Mouse (Mus musculus): ENCODE results near the gene Pygm. TPM values are rescaled to one million over a fixed set of nuclear protein-coding genes. Genes with fewer than 3 reads are reported as not detected.
A peak's percentile ranks its signal among the peaks of the same experiment; 100 is the strongest.

Pygm gene
- polyA plus RNA-seq, 1 experiment from 2014 or later = 2.5 TPM

DNA sequence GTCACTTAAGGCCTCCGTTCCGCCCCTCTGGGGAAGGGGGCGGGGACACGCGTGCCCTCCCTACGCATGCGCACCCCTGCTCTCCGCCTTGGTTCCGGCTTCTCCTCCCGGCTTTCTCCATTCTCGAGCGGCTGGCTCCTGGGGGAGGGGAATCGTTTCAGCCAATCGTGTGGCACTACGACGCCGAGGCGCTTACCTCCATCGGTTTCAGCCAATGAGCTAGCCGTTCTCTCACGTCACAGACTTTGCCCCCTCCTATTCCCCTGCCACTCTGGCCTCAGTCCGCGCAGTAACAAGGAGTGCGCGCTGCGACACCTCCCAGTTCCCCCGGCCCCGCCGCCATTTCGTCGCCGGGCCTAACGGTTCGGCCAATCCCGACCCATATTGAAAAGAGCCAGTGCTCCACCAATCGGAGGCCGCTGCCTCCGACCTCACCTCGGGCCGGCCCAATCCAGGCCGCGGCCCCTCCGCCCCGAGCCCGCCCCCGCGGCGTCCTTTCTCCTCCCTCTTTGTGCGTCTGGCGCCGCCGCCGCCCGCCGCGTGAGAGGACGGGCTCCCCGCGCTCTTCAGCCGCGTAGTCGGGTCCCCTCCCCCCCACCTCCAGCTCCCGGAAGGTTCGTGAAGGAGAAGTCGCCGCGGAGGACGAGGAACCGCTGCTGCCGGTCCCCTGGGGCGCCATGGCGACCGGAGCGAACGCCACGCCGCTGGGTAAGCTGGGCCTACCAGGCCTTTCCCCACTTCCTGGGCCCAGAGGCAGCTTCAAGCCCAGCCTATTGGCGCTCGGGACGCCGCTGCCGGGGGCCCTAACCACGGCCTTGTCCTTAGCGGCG is 20.6 kb upstream of the Pygm start, which contains the start of gene Sf1:
Sf1 (plus strand) TSS at position 280 of the 830 bp plus-strand sequence.
- Histone ChIP-seq H3K4me2 (ENCODE audit: low read depth, low read length) (peak within 1 kb of the TSS; percentile 88), H3K4me3 (ENCODE audit: low read depth, low read length) (peak within 1 kb of the TSS; percentile 85), H3K4me1 (ENCODE audit: insufficient read depth) (peaks cover 27% of the 10 kb centered on the region), H3K9me3 (ENCODE audit: low read length) (no peaks in the 10 kb centered on the region), H3K9ac (replicated peaks) (peak within 1 kb of the TSS; percentile 93), H3K36me3 (replicated peaks; ENCODE audit: insufficient read depth, low read length) (peaks cover 43% of the 10 kb centered on the region), H3K27ac (ENCODE audit: low read depth) (peak within 1 kb of the TSS; percentile 99), H3K27me3 (ENCODE audit: insufficient read depth, low read length) (no peaks in the 10 kb centered on the region)
- ATAC-seq (peak; percentile 91), DNase-seq (peak; percentile 100)
- TF ChIP-seq EP300 (IDR thresholded peaks at IDR 0.05; ENCODE audit: low read depth) (peak; percentile 58), CTCF (IDR thresholded peaks at IDR 0.05; ENCODE audit: low read depth) (no peak)
- under 1% methylated on average over 75 of the region's 85 CpGs for WGBS (ENCODE audit: insufficient replicate concordance)

DNA sequence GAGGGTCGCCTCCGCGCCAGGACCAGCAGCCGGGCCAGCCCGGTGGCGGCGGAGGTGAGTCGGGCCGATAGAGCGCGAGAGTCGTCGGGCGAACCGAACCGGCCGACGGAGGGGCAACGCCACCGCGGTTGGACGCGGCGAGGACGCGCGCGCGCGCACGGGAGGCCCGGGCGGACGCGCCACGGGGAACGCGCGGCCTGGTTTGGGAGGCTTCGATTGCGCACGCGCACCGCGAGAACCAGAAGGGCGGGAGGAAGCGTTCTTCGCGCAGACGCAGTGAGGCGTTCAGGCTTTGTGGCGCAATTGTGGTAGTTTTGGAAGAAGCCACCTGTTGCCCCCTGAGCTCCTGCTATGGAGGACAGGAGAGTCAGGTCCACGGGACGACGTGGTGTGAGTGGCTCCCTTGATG is 19.9 kb upstream of the Pygm start:
- 1% methylated on average over 28 of the region's 55 CpGs for WGBS (ENCODE audit: insufficient replicate concordance)
- Histone ChIP-seq H3K4me2 (ENCODE audit: low read depth, low read length) (peak overlapping the region; percentile 88), H3K9me3 (ENCODE audit: low read length) (no peaks in the 10 kb centered on the region), H3K36me3 (replicated peaks; ENCODE audit: insufficient read depth, low read length) (peaks cover 49% of the 10 kb centered on the region), H3K4me3 (ENCODE audit: low read depth, low read length) (peak overlapping the region; percentile 85), H3K27me3 (ENCODE audit: insufficient read depth, low read length) (no peaks in the 10 kb centered on the region), H3K4me1 (ENCODE audit: insufficient read depth) (peaks cover 27% of the 10 kb centered on the region), H3K9ac (replicated peaks) (peak overlapping the region; percentile 93), H3K27ac (ENCODE audit: low read depth) (peak overlapping the region; percentile 99)
- TF ChIP-seq EP300 (IDR thresholded peaks at IDR 0.05; ENCODE audit: low read depth) (no peak), CTCF (IDR thresholded peaks at IDR 0.05; ENCODE audit: low read depth) (no peak)
- DNase-seq (peak; percentile 94), ATAC-seq (peak; percentile 20)

DNA sequence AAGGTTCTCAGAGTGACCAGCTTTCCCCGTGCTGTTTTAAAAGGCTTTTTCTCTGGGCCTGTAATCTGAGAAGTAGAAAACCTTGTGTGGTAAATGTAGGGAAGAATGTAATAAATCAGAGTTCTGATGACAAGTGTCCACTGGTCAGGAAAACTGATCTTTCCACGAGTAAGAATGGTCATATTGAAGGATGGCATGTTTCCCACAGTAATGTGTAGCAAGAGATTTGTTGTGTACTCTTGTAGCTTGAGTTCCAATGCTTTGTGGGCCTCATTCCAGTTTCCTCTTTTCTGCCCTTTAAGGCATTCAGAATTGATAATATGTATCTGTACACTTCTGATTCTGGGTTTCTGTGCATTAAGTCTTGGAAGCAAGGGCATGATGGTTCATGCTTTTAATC is 19.4 kb upstream of the Pygm start:
- H3K4me2 ChIP-seq (ENCODE audit: low read depth, low read length) = peak overlapping the region; percentile 88
- no peaks in the 10 kb centered on the region for H3K27me3 ChIP-seq (ENCODE audit: insufficient read depth, low read length)
- peaks cover 54% of the 10 kb centered on the region for H3K36me3 ChIP-seq (replicated peaks; ENCODE audit: insufficient read depth, low read length)
- peak overlapping the region; percentile 99 for H3K27ac ChIP-seq (ENCODE audit: low read depth)
- ATAC-seq (no peak), DNase-seq (no peak)
- WGBS (ENCODE audit: insufficient replicate concordance) = 0% methylated on average over 2 of the region's 2 CpGs
- peaks cover 27% of the 10 kb centered on the region for H3K4me1 ChIP-seq (ENCODE audit: insufficient read depth)
- no peaks in the 10 kb centered on the region for H3K9me3 ChIP-seq (ENCODE audit: low read length)
- no peak for TF ChIP-seq EP300 (IDR thresholded peaks at IDR 0.05; ENCODE audit: low read depth)
- H3K4me3 ChIP-seq (ENCODE audit: low read depth, low read length) = peak overlapping the region; percentile 85
- H3K9ac ChIP-seq (replicated peaks) = peak overlapping the region; percentile 93

DNA sequence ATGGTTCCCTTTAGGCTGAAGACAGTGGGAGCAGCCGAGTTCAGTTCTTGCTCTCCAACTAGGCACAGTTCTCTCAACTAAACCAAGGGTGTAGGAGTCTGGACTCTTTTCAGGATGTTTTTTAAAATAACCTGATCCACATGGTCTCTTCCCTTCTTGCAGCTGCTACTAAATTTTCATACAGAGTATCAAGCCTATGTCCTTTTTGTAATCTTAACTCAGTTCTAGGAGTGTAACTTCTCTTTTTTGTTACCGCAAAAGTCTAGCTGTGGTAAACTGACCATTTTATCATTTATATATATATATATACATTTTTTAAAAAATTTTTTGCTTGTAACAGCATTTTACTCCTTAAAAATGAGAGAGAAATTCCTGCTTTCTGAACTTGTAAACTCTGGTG is 14.0 kb upstream of the Pygm start:
- Histone ChIP-seq H3K4me2 (ENCODE audit: low read depth, low read length) (no peak overlapping the region), H3K4me1 (ENCODE audit: insufficient read depth) (peaks cover 12% of the 10 kb centered on the region), H3K4me3 (ENCODE audit: low read depth, low read length) (no peak overlapping the region), H3K9ac (replicated peaks) (no peak overlapping the region), H3K36me3 (replicated peaks; ENCODE audit: insufficient read depth, low read length) (peaks cover 96% of the 10 kb centered on the region), H3K9me3 (ENCODE audit: low read length) (no peaks in the 10 kb centered on the region), H3K27me3 (ENCODE audit: insufficient read depth, low read length) (no peaks in the 10 kb centered on the region), H3K27ac (ENCODE audit: low read depth) (no peak overlapping the region)
- no peak for DNase-seq
- no peak for ATAC-seq
- WGBS (ENCODE audit: insufficient replicate concordance) = 78% methylated on average over 2 of the region's 2 CpGs
- TF ChIP-seq CTCF (IDR thresholded peaks at IDR 0.05; ENCODE audit: low read depth) (no peak), EP300 (IDR thresholded peaks at IDR 0.05; ENCODE audit: low read depth) (no peak)

DNA sequence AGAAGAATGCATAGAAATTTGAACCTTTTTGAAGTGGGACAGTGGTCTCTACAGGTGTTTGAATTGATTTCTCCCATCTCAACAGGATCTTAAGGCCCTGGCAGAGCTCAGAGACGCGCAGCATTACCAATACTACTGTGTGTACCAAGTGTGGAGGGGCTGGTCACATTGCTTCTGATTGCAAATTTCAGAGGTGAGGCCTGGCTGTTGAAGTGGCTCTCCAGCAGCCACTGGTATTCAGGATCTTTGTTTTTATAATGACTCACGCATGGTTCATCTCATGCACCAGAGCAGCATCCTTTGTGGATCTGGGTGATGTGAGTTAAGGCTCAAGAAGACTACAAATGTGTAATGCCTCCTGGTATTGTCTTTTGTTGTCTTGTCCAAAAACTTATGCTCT is 11.8 kb upstream of the Pygm start:
- no peaks in the 10 kb centered on the region for H3K27me3 ChIP-seq (ENCODE audit: insufficient read depth, low read length)

DNA sequence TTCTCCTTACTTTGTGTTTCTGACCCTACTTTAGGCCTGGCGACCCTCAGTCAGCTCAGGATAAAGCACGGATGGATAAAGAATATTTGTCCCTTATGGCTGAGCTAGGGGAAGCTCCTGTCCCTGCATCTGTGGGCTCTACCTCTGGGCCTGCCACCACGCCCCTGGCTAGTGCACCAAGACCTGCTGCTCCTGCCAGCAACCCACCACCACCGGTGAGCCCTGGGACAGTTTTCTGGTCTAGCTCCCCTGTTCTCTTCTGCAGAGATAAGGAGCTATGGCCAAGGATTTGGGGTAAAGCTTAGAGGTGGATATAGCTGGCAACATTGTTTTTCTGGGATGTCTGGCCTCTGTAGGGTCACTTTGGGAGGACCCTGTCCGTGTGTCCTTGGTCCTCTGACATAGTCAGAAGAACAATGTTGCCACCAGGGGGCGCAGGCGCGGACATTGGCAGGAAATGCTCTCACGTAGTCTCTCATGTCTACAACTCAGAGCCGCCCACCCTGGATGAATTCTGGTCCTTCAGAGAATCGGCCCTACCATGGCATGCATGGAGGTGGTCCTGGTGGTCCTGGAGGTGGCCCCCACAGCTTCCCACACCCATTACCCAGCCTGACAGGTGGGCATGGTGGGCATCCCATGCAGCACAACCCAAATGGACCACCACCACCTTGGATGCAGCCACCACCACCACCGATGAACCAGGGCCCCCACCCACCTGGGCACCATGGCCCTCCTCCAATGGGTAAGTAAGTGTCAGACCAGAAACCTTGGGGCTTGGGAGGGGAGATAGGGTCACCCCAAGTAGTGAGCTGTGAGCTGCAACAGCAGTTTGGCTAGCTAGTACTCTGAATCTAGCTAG is 10.4 kb upstream of the Pygm start:
- ATAC-seq (peak; percentile 55), DNase-seq (peak; percentile 88)
- Histone ChIP-seq H3K27ac (ENCODE audit: low read depth) (no peak overlapping the region), H3K27me3 (ENCODE audit: insufficient read depth, low read length) (no peaks in the 10 kb centered on the region), H3K4me1 (ENCODE audit: insufficient read depth) (no peaks in the 10 kb centered on the region), H3K9me3 (ENCODE audit: low read length) (no peaks in the 10 kb centered on the region), H3K4me2 (ENCODE audit: low read depth, low read length) (no peak overlapping the region), H3K4me3 (ENCODE audit: low read depth, low read length) (no peak overlapping the region), H3K36me3 (replicated peaks; ENCODE audit: insufficient read depth, low read length) (peaks cover 98% of the 10 kb centered on the region), H3K9ac (replicated peaks) (no peak overlapping the region)
- 60% methylated on average over 12 of the region's 12 CpGs for WGBS (ENCODE audit: insufficient replicate concordance)
- TF ChIP-seq EP300 (IDR thresholded peaks at IDR 0.05; ENCODE audit: low read depth) = no peak
- TF ChIP-seq CTCF (IDR thresholded peaks at IDR 0.05; ENCODE audit: low read depth) = peak; percentile 87

More for the DNA sequence above, 11.8 kb upstream of the Pygm start:
- no peak overlapping the region for H3K4me3 ChIP-seq (ENCODE audit: low read depth, low read length)
- DNase-seq (no peak), ATAC-seq (no peak)
- no peaks in the 10 kb centered on the region for H3K9me3 ChIP-seq (ENCODE audit: low read length)
- no peak for TF ChIP-seq CTCF (IDR thresholded peaks at IDR 0.05; ENCODE audit: low read depth)
- no peak overlapping the region for H3K4me2 ChIP-seq (ENCODE audit: low read depth, low read length)
- H3K9ac ChIP-seq (replicated peaks) = no peak overlapping the region
- no peak overlapping the region for H3K27ac ChIP-seq (ENCODE audit: low read depth)
- 94% methylated on average over 3 of the region's 3 CpGs for WGBS (ENCODE audit: insufficient replicate concordance)
- no peaks in the 10 kb centered on the region for H3K4me1 ChIP-seq (ENCODE audit: insufficient read depth)
- peaks cover 98% of the 10 kb centered on the region for H3K36me3 ChIP-seq (replicated peaks; ENCODE audit: insufficient read depth, low read length)
